Mouse (Mus musculus) ES-Bruce4 (cell line): ENCODE data around the gene Rxfp1. TPM values are rescaled to one million over a fixed set of nuclear protein-coding genes. Genes with fewer than 3 reads are reported as not detected.

Source experiments
- H3K27ac ChIP-seq: 2 replicates; pipeline ENCODE4 v1.5.1; 2012; ENCODE audit warnings: low read length, inconsistent platforms; ENCODE audit not compliant: insufficient read depth
- H3K27me3 ChIP-seq: 2 replicates; pipeline ENCODE4 v1.6.1; 2012; ENCODE audit warnings: mild to moderate bottlenecking, low read length, inconsistent platforms; ENCODE audit not compliant: control insufficient read depth, poor library complexity, insufficient read depth, severe bottlenecking
- H3K36me3 ChIP-seq: 2 replicates; pipeline ENCODE4 v1.6.1; 2012; ENCODE audit warnings: inconsistent platforms, mild to moderate bottlenecking, low read length, moderate library complexity; ENCODE audit not compliant: control insufficient read depth, poor library complexity, insufficient read depth, severe bottlenecking
- H3K4me1 ChIP-seq: one replicate; pipeline ENCODE4 v1.8.1; 2011; ENCODE audit warnings: low read length; ENCODE audit not compliant: control insufficient read depth, insufficient read depth
- H3K4me3 ChIP-seq: 2 replicates; pipeline ENCODE4 v1.5.1; 2011; ENCODE audit warnings: low read depth, mild to moderate bottlenecking, low read length
- H3K9ac ChIP-seq: 2 replicates; pipeline ENCODE4 v1.6.1; 2012; ENCODE audit warnings: low read depth, mild to moderate bottlenecking, inconsistent platforms; ENCODE audit not compliant: poor library complexity, severe bottlenecking
- H3K9me3 ChIP-seq: replicated peaks from 2 replicates; pipeline ENCODE4 v1.6.1; 2012; ENCODE audit warnings: mild to moderate bottlenecking, low read length, inconsistent platforms; ENCODE audit not compliant: control insufficient read depth, poor library complexity, insufficient read depth, severe bottlenecking
- CTCF ChIP-seq: IDR thresholded peaks from one replicate; pipeline ENCODE4 v1.8.1; 2011; ENCODE audit warnings: low read depth, low read length
- EP300 ChIP-seq: IDR thresholded peaks from 2 replicates; pipeline ENCODE4 v1.6.1; 2011; ENCODE audit warnings: low read depth, low read length; ENCODE audit not compliant: insufficient read depth
- POLR2A ChIP-seq: IDR thresholded peaks from one replicate; pipeline ENCODE4 v1.8.1; 2011; ENCODE audit warnings: low read length; ENCODE audit not compliant: insufficient read depth
- polyA plus RNA-seq: library from polyadenylated mRNA; stranded (reverse); fragments of >200 nt; gene quantifications from 2 replicates; pipeline ENCODE4 v1.2.4, GENCODE M21; 2011; ENCODE audit warnings: low read depth; ENCODE audit not compliant: missing spikeins, insufficient read depth, insufficient read length

Rxfp1 gene
- polyA plus RNA-seq, 1 experiment: not detected

DNA sequence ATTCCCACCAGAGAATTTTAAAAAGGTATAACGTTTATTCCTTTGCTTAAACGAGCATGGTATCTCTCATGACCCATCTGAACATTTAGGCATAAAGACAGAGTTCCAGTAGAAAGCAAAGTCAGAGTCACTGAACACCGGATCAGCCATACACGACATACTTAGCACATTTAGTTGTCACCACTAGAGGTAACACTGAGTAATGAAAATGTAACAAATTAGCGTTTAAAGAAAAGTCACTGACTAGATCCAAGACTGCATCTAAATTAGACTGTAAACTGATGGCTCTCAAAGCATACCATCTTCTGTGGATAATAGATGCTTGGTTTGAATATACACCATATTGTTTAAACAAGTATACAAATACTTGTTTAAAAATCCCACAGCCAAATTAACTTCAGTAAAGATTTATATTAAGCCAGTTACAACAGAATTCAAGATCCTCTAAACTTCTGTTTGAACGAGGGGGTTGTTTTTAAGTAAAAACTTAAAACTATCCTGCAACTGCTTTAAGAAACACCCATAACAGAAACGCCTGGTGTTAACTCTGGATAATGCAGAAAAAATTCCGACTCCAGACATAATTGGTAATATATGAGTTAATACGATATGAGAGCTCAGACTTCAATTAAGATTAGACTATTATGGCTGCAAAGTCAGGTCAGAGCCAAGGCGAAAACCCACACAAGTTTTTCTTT is 110.0 kb downstream of the Rxfp1 start:
- TF ChIP-seq EP300: no peak
- TF ChIP-seq POLR2A: no peak
- no peak for TF ChIP-seq CTCF
- H3K27me3 ChIP-seq: no peaks in the 10 kb centered on the region
- H3K9me3 ChIP-seq: no peaks in the 10 kb centered on the region
- no peaks in the 10 kb centered on the region for H3K4me1 ChIP-seq
- peak overlapping the region; percentile 92 for H3K4me3 ChIP-seq
- H3K36me3 ChIP-seq: peaks cover 7% of the 10 kb centered on the region
- no peak overlapping the region for H3K27ac ChIP-seq
- peak overlapping the region; percentile 29 for H3K9ac ChIP-seq

DNA sequence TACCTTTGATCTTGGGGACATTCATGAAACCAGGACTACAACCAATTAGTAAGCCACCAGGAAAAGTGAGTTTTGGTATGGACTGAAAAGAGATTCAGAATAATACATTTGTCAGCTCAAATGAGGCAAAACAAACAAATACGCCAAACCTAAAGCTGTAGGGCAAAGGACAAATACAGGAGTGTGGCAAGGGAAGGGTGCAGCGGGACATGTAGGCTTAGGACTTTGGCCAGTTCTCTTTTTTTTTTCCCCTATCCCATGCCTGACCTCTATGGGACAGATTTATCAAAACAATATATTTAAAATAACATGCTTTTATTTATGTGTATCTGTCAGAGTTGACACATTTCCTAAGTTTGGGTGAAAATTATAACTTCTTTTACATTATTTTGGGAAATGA is 127.8 kb downstream of the Rxfp1 start:
- Histone ChIP-seq H3K4me1 (no peaks in the 10 kb centered on the region), H3K4me3 (no peak overlapping the region), H3K9me3 (peaks cover 5% of the 10 kb centered on the region), H3K9ac (no peak overlapping the region), H3K36me3 (peaks cover 10% of the 10 kb centered on the region), H3K27ac (no peak overlapping the region), H3K27me3 (no peaks in the 10 kb centered on the region)
- TF ChIP-seq EP300 (no peak), CTCF (no peak), POLR2A (no peak)

DNA sequence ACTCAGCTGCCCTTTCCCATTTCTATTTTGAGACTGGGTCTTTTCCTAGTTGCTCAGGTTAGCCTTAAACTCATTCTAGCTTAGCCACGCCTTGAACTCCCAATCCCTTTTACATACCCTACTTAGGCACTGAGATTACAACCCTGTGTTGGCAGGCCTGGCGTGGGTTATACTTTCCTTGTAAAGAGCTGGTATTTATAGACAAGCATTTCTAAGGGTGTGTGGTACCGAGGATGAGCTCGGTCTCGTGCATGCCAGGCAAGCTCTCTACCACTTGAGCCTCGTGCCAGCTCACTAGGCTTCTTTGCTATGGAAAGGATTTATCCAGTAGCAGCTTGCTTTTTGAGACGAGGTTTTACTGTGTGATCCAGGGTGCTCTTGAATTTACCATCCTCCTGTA is 142.2 kb downstream of the Rxfp1 start:
- no peak overlapping the region for H3K9ac ChIP-seq
- TF ChIP-seq POLR2A (no peak), CTCF (no peak), EP300 (no peak)
- no peaks in the 10 kb centered on the region for H3K9me3 ChIP-seq
- no peak overlapping the region for H3K4me3 ChIP-seq
- H3K36me3 ChIP-seq: peaks cover 67% of the 10 kb centered on the region
- H3K27me3 ChIP-seq: no peaks in the 10 kb centered on the region
- H3K27ac ChIP-seq: no peak overlapping the region
- no peaks in the 10 kb centered on the region for H3K4me1 ChIP-seq

DNA sequence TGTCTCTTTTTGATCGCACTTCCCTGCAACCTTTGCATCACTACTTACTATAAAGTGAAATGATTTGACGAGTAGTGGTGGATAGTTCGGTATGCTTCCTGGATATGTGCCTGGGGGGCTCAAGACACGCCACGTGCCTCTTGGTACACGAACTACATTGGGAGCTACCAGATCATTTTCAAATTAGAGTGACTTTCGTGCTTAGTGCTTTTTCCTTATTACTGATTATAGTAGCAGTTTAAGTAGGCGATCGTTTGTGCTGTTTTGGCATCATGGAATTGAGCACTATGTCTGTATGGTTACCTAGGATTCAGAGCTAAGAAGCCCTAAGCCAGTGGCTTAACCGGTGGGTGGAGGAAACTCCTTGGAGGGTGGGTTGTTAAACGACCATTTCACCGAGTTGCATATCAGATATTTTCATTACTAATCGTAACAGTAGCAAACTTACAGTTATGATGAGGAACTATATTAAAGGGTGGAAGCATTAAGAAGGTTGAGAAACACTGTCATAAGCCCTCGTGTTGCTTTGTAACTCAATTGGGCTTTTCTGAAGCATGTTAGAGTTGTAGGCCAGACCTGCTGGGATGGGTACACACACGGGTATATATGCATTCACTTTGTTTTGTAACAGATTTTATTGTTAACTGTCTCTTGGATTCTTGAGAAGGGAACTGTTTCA is 145.7 kb downstream of the Rxfp1 start:
- Histone ChIP-seq H3K9ac (peak overlapping the region; percentile 91), H3K4me1 (no peaks in the 10 kb centered on the region), H3K4me3 (peak overlapping the region; percentile 98), H3K9me3 (no peaks in the 10 kb centered on the region), H3K27me3 (no peaks in the 10 kb centered on the region), H3K27ac (peak overlapping the region; percentile 29), H3K36me3 (peaks cover 36% of the 10 kb centered on the region)
- TF ChIP-seq EP300 (no peak), POLR2A (no peak), CTCF (no peak)

Other genes with a start within 250 kb of the Rxfp1 start
- gene Fnip2, start 170.1 kb downstream of the Rxfp1 start, polyA plus RNA-seq: 35.5 and 36.7 TPM in 2 replicates
- gene Ppid, start 146.5 kb downstream of the Rxfp1 start, polyA plus RNA-seq: 288 and 297 TPM in 2 replicates
- gene 4930579G24Rik, start 108.8 kb downstream of the Rxfp1 start, polyA plus RNA-seq: 13.9 and 15.8 TPM in 2 replicates
- gene Etfdh, start 108.4 kb downstream of the Rxfp1 start, polyA plus RNA-seq: 28.7 and 30.2 TPM in 2 replicates
- 15.8 and 17.0 TPM in 2 replicates for gene Tmem144, start 114.9 kb upstream of the Rxfp1 start, polyA plus RNA-seq
- gene Fam198b, start 146.7 kb upstream of the Rxfp1 start, polyA plus RNA-seq: 9.8 and 10.9 TPM in 2 replicates